Mouse (Mus musculus): ENCODE measurements around the gene Sptan1. TPM values are rescaled to one million over a fixed set of nuclear protein-coding genes. Genes with fewer than 3 reads are reported as not detected.

The Sptan1 gene
- polyA plus RNA-seq, 1 experiment from 2014 or later: 90.3 TPM

- peak overlapping the region; percentile 100 for H3K4me3 ChIP-seq
- H3K9me3 ChIP-seq: no peaks in the 10 kb centered on the region
- H3K27me3 ChIP-seq (ENCODE audit: poor library complexity, severe bottlenecking): no peaks in the 10 kb centered on the region
- peak; percentile 96 for DNase-seq (ENCODE audit: extremely low spot score, low spot score)
- H3K27ac ChIP-seq: peak overlapping the region; percentile 100
- H3K36me3 ChIP-seq (replicated peaks): peaks cover 36% of the 10 kb centered on the region
- WGBS: under 1% methylated on average over 72 of the region's 101 CpGs
- H3K4me1 ChIP-seq: peaks cover 55% of the 10 kb centered on the region
These were observed 100.9 kb downstream of the Sptan1 start for GRCm38 (mm10) chr2:30066046-30066901.

DNA sequence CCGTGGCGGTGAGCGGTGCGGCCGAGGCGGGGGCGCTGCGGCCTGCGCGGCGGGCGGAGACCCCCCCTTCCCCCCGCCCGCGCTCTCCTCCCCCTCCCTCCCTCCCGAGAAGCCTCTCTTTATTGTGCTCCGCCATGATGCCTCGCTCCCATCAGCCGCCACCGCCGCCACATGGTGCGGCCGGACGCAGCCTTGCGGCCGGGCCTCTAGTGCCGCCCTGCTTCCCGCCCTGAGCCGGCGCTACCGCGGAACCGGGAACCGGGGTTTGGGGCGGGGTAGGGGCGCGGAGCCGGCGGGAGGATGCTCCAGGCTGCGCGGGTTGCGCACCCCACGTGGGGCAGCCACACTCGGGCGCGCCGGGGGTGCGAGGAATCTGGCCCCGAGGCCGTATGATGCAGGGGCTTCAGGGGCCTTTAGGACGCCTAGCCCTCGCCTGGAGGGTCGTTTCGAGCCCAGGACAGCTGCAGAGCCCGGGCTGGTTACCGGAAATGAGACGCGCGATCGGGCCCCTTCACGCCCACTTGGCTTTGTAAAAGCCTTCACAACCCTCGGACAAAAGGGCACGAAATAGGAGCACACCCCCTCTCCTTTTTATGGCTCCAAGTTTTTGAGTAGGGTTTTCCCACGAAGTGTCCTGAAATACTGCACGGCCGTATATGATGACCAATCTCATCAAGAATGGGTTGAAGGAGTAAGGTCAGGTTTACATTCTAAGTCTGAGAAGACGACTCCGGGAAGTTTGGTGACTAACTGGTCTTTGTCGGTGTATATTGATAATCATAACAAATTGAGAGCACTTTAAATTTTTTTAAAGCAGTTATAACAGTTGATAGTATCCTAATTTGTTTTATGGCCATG, 101.9 kb downstream of the Sptan1 start:
- Histone ChIP-seq H3K9me3 (no peaks in the 10 kb centered on the region), H3K27ac (peak overlapping the region; percentile 100), H3K27me3 (ENCODE audit: poor library complexity, severe bottlenecking) (no peaks in the 10 kb centered on the region), H3K4me3 (peak overlapping the region; percentile 100), H3K36me3 (replicated peaks) (peaks cover 43% of the 10 kb centered on the region), H3K4me1 (peaks cover 49% of the 10 kb centered on the region)
- under 1% methylated on average over 67 of the region's 69 CpGs for WGBS
- DNase-seq (ENCODE audit: extremely low spot score, low spot score): peak; percentile 60

DNA sequence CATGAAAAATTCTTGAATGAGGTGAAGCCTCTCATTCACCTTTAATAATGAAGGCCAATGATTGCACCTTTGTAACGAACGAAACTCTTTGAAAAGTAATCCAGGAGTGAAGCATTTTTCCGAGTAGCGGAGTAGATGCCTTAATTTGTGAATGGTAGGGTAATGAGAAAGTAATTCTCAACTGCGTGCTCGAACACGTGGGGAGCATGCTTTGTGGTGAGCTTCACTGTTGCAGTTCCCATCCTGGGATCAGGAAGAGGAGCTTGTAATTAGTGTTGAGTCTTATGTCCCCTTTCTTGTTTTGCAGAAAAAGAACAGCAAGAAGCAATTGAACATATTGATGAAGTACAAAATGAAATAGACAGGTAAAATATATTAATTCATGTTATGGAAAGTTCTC, 102.6 kb downstream of the Sptan1 start:
- peaks cover 50% of the 10 kb centered on the region for H3K36me3 ChIP-seq (replicated peaks)
- H3K9me3 ChIP-seq: no peaks in the 10 kb centered on the region
- peak overlapping the region; percentile 100 for H3K27ac ChIP-seq
- DNase-seq (ENCODE audit: extremely low spot score, low spot score): no peak
- WGBS: 50% methylated on average over 7 of the region's 7 CpGs
- H3K4me3 ChIP-seq: peak overlapping the region; percentile 100
- peaks cover 42% of the 10 kb centered on the region for H3K4me1 ChIP-seq
- H3K27me3 ChIP-seq (ENCODE audit: poor library complexity, severe bottlenecking): no peaks in the 10 kb centered on the region

GRCm38 (mm10) chr2:30072875-30073274, 107.5 kb downstream of the Sptan1 start:
- no peaks in the 10 kb centered on the region for H3K9me3 ChIP-seq
- no peak for DNase-seq (ENCODE audit: extremely low spot score, low spot score)
- no peak overlapping the region for H3K4me3 ChIP-seq
- WGBS: 75% methylated on average over 7 of the region's 7 CpGs
- peaks cover 63% of the 10 kb centered on the region for H3K36me3 ChIP-seq (replicated peaks)
- peaks cover 18% of the 10 kb centered on the region for H3K4me1 ChIP-seq
- H3K27me3 ChIP-seq (ENCODE audit: poor library complexity, severe bottlenecking): no peaks in the 10 kb centered on the region
- no peak overlapping the region for H3K27ac ChIP-seq

DNA sequence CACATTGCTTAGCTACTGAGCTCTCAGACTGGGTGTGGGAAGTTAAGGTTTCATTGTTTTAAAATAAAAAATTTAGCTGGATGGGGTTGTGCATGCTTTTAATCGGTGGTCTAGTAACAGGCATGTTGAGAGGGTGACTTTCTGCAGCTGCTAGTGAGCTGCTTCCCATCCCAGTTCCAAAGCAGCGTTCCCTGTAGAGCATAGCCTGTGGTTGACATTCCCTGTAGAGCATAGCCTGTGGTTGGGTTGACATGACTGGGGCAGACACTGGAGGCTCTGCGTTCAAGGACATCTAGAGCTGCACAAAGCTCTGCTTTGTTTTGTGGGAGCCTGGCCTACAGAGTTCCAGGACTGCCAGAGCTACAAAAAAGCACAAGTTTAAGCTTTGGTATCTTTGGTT, 107.9 kb downstream of the Sptan1 start:
- Histone ChIP-seq H3K27me3 (ENCODE audit: poor library complexity, severe bottlenecking) (no peaks in the 10 kb centered on the region), H3K27ac (no peak overlapping the region), H3K4me1 (peaks cover 18% of the 10 kb centered on the region), H3K4me3 (no peak overlapping the region), H3K9me3 (no peaks in the 10 kb centered on the region), H3K36me3 (replicated peaks) (peaks cover 58% of the 10 kb centered on the region)
- WGBS: 75% methylated on average over 3 of the region's 3 CpGs
- DNase-seq (ENCODE audit: extremely low spot score, low spot score): no peak

DNA sequence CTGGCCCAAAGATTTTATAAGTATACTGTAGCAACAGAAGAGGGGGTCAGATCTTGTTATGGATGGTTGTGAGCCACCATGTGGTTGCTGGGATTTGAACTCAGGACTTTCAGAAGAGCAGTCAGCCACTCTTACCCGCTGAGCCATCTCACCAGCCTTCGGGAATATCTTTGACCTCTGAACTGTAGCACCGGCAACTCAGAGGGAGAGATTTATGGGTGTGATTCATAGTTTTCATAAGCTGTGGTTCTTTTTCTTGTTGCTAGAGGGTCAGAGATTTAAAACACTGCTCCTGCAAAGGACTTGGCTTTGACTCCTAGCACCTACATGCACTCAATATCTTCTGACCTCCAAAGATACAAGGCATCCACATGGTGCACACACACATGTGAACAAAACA, 110.3 kb downstream of the Sptan1 start:
- Histone ChIP-seq H3K4me3 (no peak overlapping the region), H3K27ac (no peak overlapping the region), H3K9me3 (no peaks in the 10 kb centered on the region), H3K27me3 (ENCODE audit: poor library complexity, severe bottlenecking) (no peaks in the 10 kb centered on the region), H3K36me3 (replicated peaks) (peaks cover 40% of the 10 kb centered on the region), H3K4me1 (peaks cover 36% of the 10 kb centered on the region)
- DNase-seq (ENCODE audit: extremely low spot score, low spot score): no peak
- WGBS: 91% methylated on average over 3 of the region's 3 CpGs

- WGBS: 95% methylated on average over 9 of the region's 9 CpGs
- DNase-seq (ENCODE audit: extremely low spot score, low spot score): no peak
- H3K4me3 ChIP-seq: no peak overlapping the region
- peaks cover 42% of the 10 kb centered on the region for H3K36me3 ChIP-seq (replicated peaks)
- H3K9me3 ChIP-seq: no peaks in the 10 kb centered on the region
- H3K27ac ChIP-seq: no peak overlapping the region
- peaks cover 38% of the 10 kb centered on the region for H3K4me1 ChIP-seq
- no peaks in the 10 kb centered on the region for H3K27me3 ChIP-seq (ENCODE audit: poor library complexity, severe bottlenecking)
These were observed 111.1 kb downstream of the Sptan1 start for GRCm38 (mm10) chr2:30076439-30076838.

DNA sequence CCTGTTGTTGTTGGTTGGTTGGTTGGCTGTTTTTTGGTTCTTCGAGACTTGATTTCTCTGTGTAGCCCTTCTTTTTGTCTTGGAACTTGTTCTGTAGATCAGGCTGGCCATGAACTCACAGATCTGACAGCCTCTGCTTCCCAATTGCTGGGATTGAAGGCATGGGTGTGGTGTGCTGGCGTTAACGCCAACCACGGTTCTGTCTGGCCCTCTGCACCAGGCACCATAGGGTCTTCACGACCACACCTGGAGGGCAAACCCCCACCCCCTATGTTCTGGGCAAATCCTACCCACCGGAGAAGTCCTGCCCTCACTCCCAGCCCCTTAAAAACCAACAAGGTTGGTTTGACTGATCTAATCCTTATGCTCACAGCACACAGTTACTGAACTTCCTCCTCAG, 111.6 kb downstream of the Sptan1 start:
- H3K27ac ChIP-seq: peak overlapping the region; percentile 89; the same call in 1 of the 2 replicates
- H3K9me3 ChIP-seq: no peaks in the 10 kb centered on the region
- peak overlapping the region; percentile 63 for H3K4me3 ChIP-seq
- DNase-seq (ENCODE audit: extremely low spot score, low spot score): no peak
- 76% methylated on average over 6 of the region's 6 CpGs for WGBS
- peaks cover 38% of the 10 kb centered on the region for H3K4me1 ChIP-seq
- no peaks in the 10 kb centered on the region for H3K27me3 ChIP-seq (ENCODE audit: poor library complexity, severe bottlenecking)
- H3K36me3 ChIP-seq (replicated peaks): peaks cover 38% of the 10 kb centered on the region

DNA sequence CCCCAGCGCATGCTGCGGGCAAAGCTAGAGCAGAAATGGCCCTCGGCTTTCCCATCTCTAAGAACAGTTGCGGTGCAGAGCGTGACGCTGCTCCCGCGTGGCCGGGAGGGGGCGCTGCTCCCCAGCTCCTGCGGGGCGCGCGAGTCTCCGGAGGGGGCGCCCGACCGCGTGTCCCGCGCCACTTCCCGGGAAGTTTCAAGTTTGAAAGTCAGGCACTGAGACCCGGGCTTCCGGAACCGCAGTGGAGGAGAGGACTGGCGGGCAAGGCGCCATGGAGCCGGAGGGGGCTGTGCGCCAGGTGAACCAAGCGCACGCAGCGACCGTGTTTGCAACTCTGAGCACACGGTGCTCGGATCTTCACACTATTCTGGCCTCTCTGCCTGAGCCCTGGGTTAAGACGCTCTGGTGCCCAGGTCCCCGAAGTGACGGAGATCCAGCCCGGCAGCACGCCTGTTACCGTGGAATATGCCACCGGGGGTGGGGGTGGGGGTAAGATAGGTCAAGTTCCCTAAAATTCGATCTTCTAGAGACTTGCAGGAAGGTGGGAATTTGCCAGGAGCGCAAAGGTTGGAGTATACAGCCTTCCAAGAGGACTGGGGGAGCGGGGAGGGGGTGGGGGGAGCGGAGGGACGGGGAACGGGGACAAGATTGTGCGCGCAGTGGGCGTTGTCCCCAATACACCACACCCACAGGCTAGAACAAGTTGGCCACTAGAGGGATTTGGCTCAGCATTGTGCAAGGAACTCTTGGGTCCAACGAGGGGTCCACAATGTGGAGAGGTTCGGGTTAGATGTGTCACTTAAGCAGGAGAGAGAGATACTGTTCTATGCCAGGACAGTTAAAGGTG, 112.4 kb downstream of the Sptan1 start, which contains the start of gene Pkn3:
Gene Pkn3 (plus strand): TSS at position 183 of the 847 bp plus-strand sequence.
- Histone ChIP-seq H3K4me1 (peaks cover 38% of the 10 kb centered on the region), H3K27me3 (ENCODE audit: poor library complexity, severe bottlenecking) (no peaks in the 10 kb centered on the region), H3K27ac (peak within 1 kb of the TSS; percentile 89), H3K9me3 (no peaks in the 10 kb centered on the region), H3K4me3 (peak within 1 kb of the TSS; percentile 63), H3K36me3 (replicated peaks) (peaks cover 35% of the 10 kb centered on the region)
- DNase-seq (ENCODE audit: extremely low spot score, low spot score): peak; percentile 89
- under 1% methylated on average over 53 of the region's 53 CpGs for WGBS

DNA sequence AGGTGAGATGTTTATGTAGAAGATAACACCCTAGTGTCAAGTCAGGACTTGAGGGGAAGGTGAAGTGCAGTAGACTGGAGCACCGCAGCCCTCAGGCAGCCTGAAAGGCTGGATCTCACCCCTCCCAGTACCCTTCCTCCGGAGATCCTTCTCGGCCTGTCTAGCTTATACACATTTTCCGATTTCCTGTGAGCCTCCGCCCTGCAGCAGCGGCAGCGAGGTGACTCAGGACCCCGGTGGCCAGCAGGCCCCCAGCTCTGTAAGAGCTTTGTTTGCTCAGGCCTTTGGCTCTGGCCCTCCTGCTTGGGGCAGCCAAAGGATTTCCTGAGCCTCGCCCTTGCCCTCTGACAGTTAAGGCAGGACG, 113.0 kb downstream of the Sptan1 start:
- no peak for DNase-seq (ENCODE audit: extremely low spot score, low spot score)
- 21% methylated on average over 10 of the region's 10 CpGs for WGBS
- Histone ChIP-seq H3K27ac (peak overlapping the region; percentile 89), H3K27me3 (ENCODE audit: poor library complexity, severe bottlenecking) (no peaks in the 10 kb centered on the region), H3K36me3 (replicated peaks) (peaks cover 29% of the 10 kb centered on the region), H3K4me1 (peaks cover 38% of the 10 kb centered on the region), H3K4me3 (peak overlapping the region; percentile 63), H3K9me3 (no peaks in the 10 kb centered on the region)

DNA sequence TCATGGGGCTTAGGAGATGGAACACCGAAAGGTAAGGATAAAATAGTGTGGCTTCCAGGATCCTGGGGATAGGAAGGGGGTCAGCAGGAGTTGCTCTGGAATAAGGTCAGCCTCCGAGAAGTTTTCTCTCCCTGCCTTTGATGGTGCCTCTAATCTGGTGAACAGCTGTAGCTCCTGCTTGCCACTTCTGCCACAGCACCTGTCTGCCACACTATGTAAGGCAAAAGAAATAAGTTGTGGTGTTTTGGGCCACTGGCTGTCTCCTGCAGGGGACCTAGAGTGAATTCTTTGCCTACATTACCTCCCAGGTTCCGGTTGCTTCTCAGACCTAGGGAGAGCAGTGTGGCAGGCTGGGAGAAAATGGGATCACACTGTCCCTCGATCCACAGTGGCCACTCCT, 113.4 kb downstream of the Sptan1 start:
- DNase-seq (ENCODE audit: extremely low spot score, low spot score): no peak
- H3K4me1 ChIP-seq: peaks cover 38% of the 10 kb centered on the region
- WGBS: 83% methylated on average over 4 of the region's 4 CpGs
- H3K9me3 ChIP-seq: no peaks in the 10 kb centered on the region
- peaks cover 25% of the 10 kb centered on the region for H3K36me3 ChIP-seq (replicated peaks)
- H3K27ac ChIP-seq: peak overlapping the region; percentile 89
- no peaks in the 10 kb centered on the region for H3K27me3 ChIP-seq (ENCODE audit: poor library complexity, severe bottlenecking)
- peak overlapping the region; percentile 63 for H3K4me3 ChIP-seq

DNA sequence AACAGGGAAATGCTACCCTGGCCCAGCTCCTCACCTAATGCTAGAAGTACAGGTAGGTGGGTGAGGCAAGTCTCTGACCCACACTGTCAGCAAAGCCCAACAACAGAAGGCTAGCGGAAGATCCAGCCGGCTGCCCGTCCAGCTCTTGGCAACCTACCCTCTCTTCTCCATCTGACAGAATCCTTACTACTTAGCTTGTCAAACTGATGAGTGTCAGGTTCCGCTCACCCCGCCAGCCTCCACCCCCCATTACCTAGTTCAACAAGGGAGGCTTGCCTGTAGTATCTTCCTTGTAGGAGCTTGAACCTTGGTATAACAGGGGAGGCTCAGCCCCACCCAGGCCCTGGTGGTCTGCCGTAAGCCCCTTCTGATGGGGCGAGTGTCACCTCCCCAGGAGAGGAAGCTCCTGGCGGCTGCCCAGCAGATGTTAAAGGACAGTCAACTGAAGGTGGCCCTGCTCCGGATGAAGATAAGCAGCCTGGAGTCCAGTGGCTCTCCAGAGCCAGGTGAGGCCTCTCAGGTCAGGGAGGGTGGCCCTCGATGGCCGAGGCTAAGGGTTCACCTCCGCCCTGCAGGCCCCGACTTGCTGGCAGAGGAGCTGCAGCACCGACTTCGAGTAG, 114.9 kb downstream of the Sptan1 start:
- WGBS: 93% methylated on average over 15 of the region's 15 CpGs
- no peaks in the 10 kb centered on the region for H3K27me3 ChIP-seq (ENCODE audit: poor library complexity, severe bottlenecking)
- no peaks in the 10 kb centered on the region for H3K9me3 ChIP-seq
- DNase-seq (ENCODE audit: extremely low spot score, low spot score): no peak
- peaks cover 14% of the 10 kb centered on the region for H3K36me3 ChIP-seq (replicated peaks)
- peak overlapping the region; percentile 6; the same call in 1 of the 2 replicates for H3K4me3 ChIP-seq
- peaks cover 51% of the 10 kb centered on the region for H3K4me1 ChIP-seq
- no peak overlapping the region for H3K27ac ChIP-seq

Data from forebrain, embryonic 10.5 days (tissue).